Mouse (Mus musculus) bone marrow macrophage, adult 2 months (primary cell): ENCODE data around the gene Brpf1.

Experiments used
- CTCF ChIP-seq: IDR thresholded peaks from 2 replicates; pipeline ENCODE4 v1.5.1; 2012; ENCODE audit warnings: low read depth, mild to moderate bottlenecking, low read length, moderate library complexity
- POLR2A ChIP-seq: IDR thresholded peaks from 2 replicates; pipeline ENCODE4 v1.6.1; 2012; ENCODE audit warnings: mild to moderate bottlenecking, low read depth, low read length, borderline replicate concordance

DNA sequence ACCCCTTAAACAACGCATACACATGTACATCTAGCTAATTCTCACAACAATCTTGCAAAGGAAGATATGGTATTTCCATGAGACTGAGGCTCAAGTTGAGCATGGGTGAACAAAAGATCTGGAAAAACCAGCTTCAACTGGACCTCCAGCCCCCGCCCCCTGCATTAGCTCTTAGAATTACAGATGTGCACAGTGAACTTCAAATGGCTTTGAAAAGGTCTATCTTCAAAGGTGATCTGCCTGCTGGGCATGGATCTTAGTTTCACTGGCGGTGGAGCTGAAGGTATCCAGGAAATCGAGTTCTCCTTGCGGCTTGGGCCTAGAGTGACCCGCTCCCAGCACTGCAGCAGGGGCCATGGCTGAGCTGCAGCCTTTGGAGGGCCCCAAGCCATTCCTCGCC lies 61.2 kb downstream of the Brpf1 start:
- TF ChIP-seq CTCF: no peak
- TF ChIP-seq POLR2A: no peak
